Mouse (Mus musculus): Measurements from ENCODE around the gene Rtl1. TPM values are rescaled to one million over a fixed set of nuclear protein-coding genes. Genes with fewer than 3 reads are reported as not detected.

The Rtl1 gene
- 10 to 100 TPM; 79.6 to 83.7 TPM for total RNA-seq (2021)
- long read RNA-seq, experiment 1, full-length matches to known transcripts: 5 of 36 reads
- long read RNA-seq, experiment 1, partial matches to known transcripts: 0 of 36 reads
- long read RNA-seq, experiment 1, other reads (novel, unspliced or antisense): 31 of 36 reads
- long read RNA-seq, experiment 2, full-length matches to known transcripts: 11 of 64 reads
- long read RNA-seq, experiment 2, partial matches to known transcripts: 0 of 64 reads
- long read RNA-seq, experiment 2, other reads (novel, unspliced or antisense): 53 of 64 reads

GRCm38 (mm10) chr12:109600230-109600629 lies at the start of gene Rtl1:
Rtl1 (minus strand) TSS chr12:109600330.
- DNase-seq (ENCODE audit: low spot score in 2 of 2): no peak

GRCm38 (mm10) chr12:109640560-109641167 lies 40.5 kb upstream of the Rtl1 start:
- no peak for DNase-seq (ENCODE audit: low spot score in 2 of 2)

- no peak for DNase-seq (ENCODE audit: low spot score in 2 of 2)
These were observed 31.9 kb upstream of the Rtl1 start for GRCm38 (mm10) chr12:109632035-109632434.

- DNase-seq (ENCODE audit: low spot score in 2 of 2): no peak
These were observed 28.8 kb upstream of the Rtl1 start for GRCm38 (mm10) chr12:109628887-109629286.

- no peak for DNase-seq (ENCODE audit: low spot score in 2 of 2)
These were observed 26.8 kb upstream of the Rtl1 start for GRCm38 (mm10) chr12:109626910-109627309.

GRCm38 (mm10) chr12:109620196-109620595 lies 20.1 kb upstream of the Rtl1 start:
- DNase-seq (ENCODE audit: low spot score in 2 of 2): no peak

GRCm38 (mm10) chr12:109617993-109618392 lies 17.9 kb upstream of the Rtl1 start:
- DNase-seq (ENCODE audit: low spot score in 2 of 2): no peak

GRCm38 (mm10) chr12:109617126-109617525 lies 17.0 kb upstream of the Rtl1 start:
- no peak for DNase-seq (ENCODE audit: low spot score in 2 of 2)

GRCm38 (mm10) chr12:109615371-109615770 lies 15.2 kb upstream of the Rtl1 start:
- no peak for DNase-seq (ENCODE audit: low spot score in 2 of 2)

GRCm38 (mm10) chr12:109614416-109614815 lies 14.3 kb upstream of the Rtl1 start:
- DNase-seq (ENCODE audit: low spot score in 2 of 2): no peak

- DNase-seq (ENCODE audit: low spot score in 2 of 2): peak in 1 of 2 experiments; percentile 15
These were observed 12.6 kb upstream of the Rtl1 start for GRCm38 (mm10) chr12:109612392-109613385.

GRCm38 (mm10) chr12:109608576-109609440 lies 8.7 kb upstream of the Rtl1 start:
- peak in 1 of 2 experiments; percentile 52 for DNase-seq (ENCODE audit: low spot score in 2 of 2)

GRCm38 (mm10) chr12:109607953-109608352 lies 7.8 kb upstream of the Rtl1 start:
- DNase-seq (ENCODE audit: low spot score in 2 of 2): no peak

GRCm38 (mm10) chr12:109607191-109607590 lies 7.1 kb upstream of the Rtl1 start:
- peak; percentile 13 to 14 for DNase-seq (ENCODE audit: low spot score in 2 of 2)

- peak; percentile 14 to 24 for DNase-seq (ENCODE audit: low spot score in 2 of 2)
These were observed 5.0 kb upstream of the Rtl1 start for GRCm38 (mm10) chr12:109604982-109605721.

GRCm38 (mm10) chr12:109598551-109599250 lies 1.4 kb downstream of the Rtl1 start:
- no peak for DNase-seq (ENCODE audit: low spot score in 2 of 2)

- DNase-seq (ENCODE audit: low spot score in 2 of 2): no peak
These were observed 3.4 kb downstream of the Rtl1 start for GRCm38 (mm10) chr12:109596726-109597125.

- no peak for DNase-seq (ENCODE audit: low spot score in 2 of 2)
These were observed 3.9 kb downstream of the Rtl1 start for GRCm38 (mm10) chr12:109596232-109596631.

- DNase-seq (ENCODE audit: low spot score in 2 of 2): peak in 1 of 2 experiments; percentile 67
These were observed 4.4 kb downstream of the Rtl1 start for GRCm38 (mm10) chr12:109595753-109596152.

All from gastrocnemius, postnatal 4 days (tissue).